Mouse (Mus musculus) small intestine, adult 2 months (tissue): ENCODE data around the gene Disp3. TPM values are rescaled to one million over a fixed set of nuclear protein-coding genes. Genes with fewer than 3 reads are reported as not detected.

ENCODE experiments used
- H3K27ac ChIP-seq: fragments of 200-500 bp; 2 replicates; pipeline ENCODE4 v1.5.1; 2012; ENCODE audit warnings: low read depth, low read length, control low read depth, inconsistent platforms; ENCODE audit not compliant: insufficient read depth
- H3K27me3 ChIP-seq: fragments of 200-500 bp; 2 replicates; pipeline ENCODE4 v1.6.1; 2012; ENCODE audit warnings: mild to moderate bottlenecking, moderate library complexity, low read length, inconsistent platforms; ENCODE audit not compliant: control insufficient read depth, insufficient read depth
- H3K36me3 ChIP-seq: fragments of 200-500 bp; 2 replicates; pipeline ENCODE4 v1.6.1; 2012; ENCODE audit warnings: mild to moderate bottlenecking, low read length, control low read depth, inconsistent platforms; ENCODE audit not compliant: control insufficient read depth, insufficient read depth
- H3K4me1 ChIP-seq: fragments of 200-500 bp; 2 replicates; pipeline ENCODE4 v1.6.1; 2012; ENCODE audit warnings: low read length, inconsistent platforms, mixed read lengths; ENCODE audit not compliant: control insufficient read depth, insufficient read depth, insufficient read length
- H3K4me3 ChIP-seq: fragments of 200-500 bp; 2 replicates; pipeline ENCODE4 v1.5.1; 2012; ENCODE audit warnings: low read depth, mild to moderate bottlenecking, control low read depth, inconsistent platforms, low read length, moderate library complexity
- CTCF ChIP-seq: fragments of 200-500 bp; IDR thresholded peaks from 2 replicates; pipeline ENCODE4 v1.5.1; 2012; ENCODE audit warnings: low read depth, mild to moderate bottlenecking, control low read depth, inconsistent platforms, low read length, moderate library complexity, mixed read lengths; ENCODE audit not compliant: insufficient replicate concordance, insufficient read length; ENCODE audit errors: extremely low read depth
- POLR2A ChIP-seq: fragments of 200-500 bp; IDR thresholded peaks from 2 replicates; pipeline ENCODE4 v1.6.1; 2012; ENCODE audit warnings: low read depth, mild to moderate bottlenecking, control low read depth, inconsistent platforms, low read length, moderate library complexity
- WGBS: fragments of 180-500 bp; shearing (Covaris S2); methylation state at CpG from one replicate; pipeline ENCODE4 v1.1.7; 2018; 5-methylcytosine and 5-hydroxymethylcytosine counted together
- polyA plus RNA-seq: library from polyadenylated mRNA; depleted of rRNA; stranded (reverse); fragments of >200 nt; gene quantifications from 2 replicates; pipeline ENCODE4 v1.2.3, GENCODE M21; 2012; rRNA removed

Gene Disp3
- polyA plus RNA-seq, 1 experiment, result 0.06 TPM

DNA sequence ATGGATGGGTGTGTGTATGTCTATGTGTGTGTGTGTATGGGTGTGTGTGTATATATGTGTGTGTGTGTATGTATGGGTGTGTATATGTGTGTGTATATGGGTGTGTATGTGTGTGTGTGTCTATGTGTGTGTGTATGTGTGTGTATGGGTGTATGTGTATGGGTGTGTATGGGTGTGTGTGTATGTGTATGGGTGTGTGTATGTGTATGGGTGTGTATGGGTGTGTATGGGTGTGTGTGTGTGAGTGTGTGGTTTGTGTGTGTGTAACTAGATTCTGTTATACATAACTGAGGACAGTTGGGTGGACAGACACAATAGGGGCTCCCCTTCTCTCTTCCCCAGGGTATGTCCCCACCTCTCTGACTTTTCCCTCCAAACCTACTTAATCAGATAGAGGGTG, 93.4 kb downstream of the Disp3 start:
- no peaks in the 10 kb centered on the region for H3K27me3 ChIP-seq
- no peak overlapping the region for H3K27ac ChIP-seq
- no peaks in the 10 kb centered on the region for H3K4me1 ChIP-seq
- TF ChIP-seq CTCF (no peak), POLR2A (no peak)
- no peaks in the 10 kb centered on the region for H3K36me3 ChIP-seq
- no peak overlapping the region for H3K4me3 ChIP-seq

DNA sequence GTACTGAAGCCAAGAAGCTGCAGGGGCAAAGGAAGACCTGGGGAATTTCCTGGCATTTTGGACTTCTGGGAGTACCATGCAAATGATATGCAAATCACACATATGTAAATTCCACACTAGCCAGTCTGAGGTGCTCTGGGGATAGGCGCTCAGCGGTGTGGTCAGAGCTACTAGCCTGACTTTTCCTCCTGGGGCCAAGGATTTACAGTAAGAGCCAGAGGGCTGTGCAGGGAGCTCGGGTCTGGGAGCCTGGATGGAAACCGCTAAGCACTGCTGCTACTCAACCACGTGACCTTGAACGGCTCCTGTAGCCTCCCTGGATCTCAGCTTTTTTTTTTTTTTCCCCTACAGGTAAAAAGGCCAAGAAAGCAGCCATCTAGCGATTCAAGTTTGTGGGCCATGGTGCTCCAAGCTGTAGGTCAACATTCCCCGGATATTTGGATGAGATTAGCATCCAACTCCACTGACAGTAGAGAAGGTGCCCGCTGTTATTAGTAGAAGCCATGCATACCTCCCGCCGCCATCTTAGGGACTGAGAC, 95.0 kb downstream of the Disp3 start:
- Histone ChIP-seq H3K4me1 (no peaks in the 10 kb centered on the region), H3K4me3 (no peak overlapping the region), H3K36me3 (no peaks in the 10 kb centered on the region), H3K27me3 (no peaks in the 10 kb centered on the region), H3K27ac (no peak overlapping the region)
- WGBS, result 29% methylated on average over 11 of the region's 11 CpGs
- TF ChIP-seq CTCF, result no peak
- no peak for TF ChIP-seq POLR2A

Other genes starting within 250 kb of the Disp3 start
- gene Clcn6, start 249.1 kb downstream of the Disp3 start, polyA plus RNA-seq, result 2.7 and 2.8 TPM in 2 replicates
- gene Mthfr, start 248.9 kb downstream of the Disp3 start, polyA plus RNA-seq, result 5.6 and 8.8 TPM in 2 replicates
- 10.3 and 14.2 TPM in 2 replicates for gene Agtrap, start 199.9 kb downstream of the Disp3 start, polyA plus RNA-seq
- 7.1 and 17.8 TPM in 2 replicates for gene Mad2l2, start 157.6 kb downstream of the Disp3 start, polyA plus RNA-seq
- gene Draxin, start 157.3 kb downstream of the Disp3 start, polyA plus RNA-seq, result 0.11 and 0.24 TPM in 2 replicates
- gene Fbxo6, start 135.8 kb downstream of the Disp3 start, polyA plus RNA-seq, result 22.8 and 57.9 TPM in 2 replicates
- gene Fbxo44, start 127.5 kb downstream of the Disp3 start, polyA plus RNA-seq, result 7.3 and 17.7 TPM in 2 replicates
- 0.55 and 0.67 TPM in 2 replicates for gene Fbxo2, start 127.3 kb downstream of the Disp3 start, polyA plus RNA-seq
- 8.5 and 10.5 TPM in 2 replicates for gene Ubiad1, start 156.8 kb upstream of the Disp3 start, polyA plus RNA-seq
- 7.6 and 16.0 TPM in 2 replicates for gene Mtor, start 160.6 kb upstream of the Disp3 start, polyA plus RNA-seq
- gene Angptl7, start 212.5 kb upstream of the Disp3 start, polyA plus RNA-seq, result 0.33 TPM in 1 of 2 replicates, not detected in the other